Mouse (Mus musculus): Measurements from ENCODE around the gene Smdt1. TPM values are rescaled to one million over a fixed set of nuclear protein-coding genes. Genes with fewer than 3 reads are reported as not detected.

Smdt1 gene
- polyA plus RNA-seq, 1 experiment from 2014 or later = 299 TPM

- no peak for ATAC-seq (ENCODE audit: insufficient number of reproducible peaks, low FRiP score)
- H3K4me2 ChIP-seq = no peak overlapping the region
- H3K27me3 ChIP-seq (replicated peaks) = peaks cover 5% of the 10 kb centered on the region; the same call in 1 of the 2 replicates
- peaks cover 16% of the 10 kb centered on the region; the same call in 1 of the 2 replicates for H3K36me3 ChIP-seq
- H3K27ac ChIP-seq (ENCODE audit: poor library complexity, severe bottlenecking) = no peak overlapping the region
- peaks cover 13% of the 10 kb centered on the region; the same call in 1 of the 2 replicates for H3K4me1 ChIP-seq (replicated peaks)
- WGBS = 81% methylated on average over 6 of the region's 6 CpGs
- no peaks in the 10 kb centered on the region for H3K9me3 ChIP-seq (replicated peaks)
- no peak overlapping the region for H3K9ac ChIP-seq
- no peak overlapping the region for H3K4me3 ChIP-seq
Measured at GRCm38 (mm10) chr15:82372446-82372845, 33.7 kb downstream of the Smdt1 start.

- H3K27me3 ChIP-seq (replicated peaks) = peaks cover 5% of the 10 kb centered on the region; the same call in 1 of the 2 replicates
- WGBS = 76% methylated on average over 5 of the region's 5 CpGs
- peaks cover 18% of the 10 kb centered on the region for H3K4me1 ChIP-seq (replicated peaks)
- H3K4me2 ChIP-seq = no peak overlapping the region
- ATAC-seq (ENCODE audit: insufficient number of reproducible peaks, low FRiP score) = no peak
- H3K27ac ChIP-seq (ENCODE audit: poor library complexity, severe bottlenecking) = no peak overlapping the region
- H3K4me3 ChIP-seq = no peak overlapping the region
- peaks cover 16% of the 10 kb centered on the region; the same call in 1 of the 2 replicates for H3K36me3 ChIP-seq
- H3K9ac ChIP-seq = no peak overlapping the region
- H3K9me3 ChIP-seq (replicated peaks) = no peaks in the 10 kb centered on the region
Measured at GRCm38 (mm10) chr15:82372991-82373390, 34.2 kb downstream of the Smdt1 start.

- H3K9ac ChIP-seq = no peak overlapping the region
- 91% methylated on average over 5 of the region's 5 CpGs for WGBS
- no peak overlapping the region for H3K27ac ChIP-seq (ENCODE audit: poor library complexity, severe bottlenecking)
- no peak overlapping the region for H3K4me2 ChIP-seq
- H3K4me3 ChIP-seq = no peak overlapping the region
- ATAC-seq (ENCODE audit: insufficient number of reproducible peaks, low FRiP score) = no peak
- H3K9me3 ChIP-seq (replicated peaks) = no peaks in the 10 kb centered on the region
- peaks cover 16% of the 10 kb centered on the region; the same call in 1 of the 2 replicates for H3K36me3 ChIP-seq
- peaks cover 29% of the 10 kb centered on the region for H3K4me1 ChIP-seq (replicated peaks)
- H3K27me3 ChIP-seq (replicated peaks) = peaks cover 5% of the 10 kb centered on the region; the same call in 1 of the 2 replicates
Measured at GRCm38 (mm10) chr15:82374437-82374836, 35.7 kb downstream of the Smdt1 start.

- H3K27me3 ChIP-seq (replicated peaks) = peaks cover 5% of the 10 kb centered on the region; the same call in 1 of the 2 replicates
- H3K9me3 ChIP-seq (replicated peaks) = no peaks in the 10 kb centered on the region
- WGBS = 88% methylated on average over 9 of the region's 9 CpGs
- 0 out of 2 replicates have a peak overlapping the region, but pooled peaks have one; percentile 63 for H3K27ac ChIP-seq (ENCODE audit: poor library complexity, severe bottlenecking)
- no peak overlapping the region for H3K4me2 ChIP-seq
- H3K4me1 ChIP-seq (replicated peaks) = peaks cover 35% of the 10 kb centered on the region
- H3K9ac ChIP-seq = no peak overlapping the region
- ATAC-seq (ENCODE audit: insufficient number of reproducible peaks, low FRiP score) = no peak
- peaks cover 16% of the 10 kb centered on the region; the same call in 1 of the 2 replicates for H3K36me3 ChIP-seq
- H3K4me3 ChIP-seq = no peak overlapping the region
Measured at GRCm38 (mm10) chr15:82375855-82376254, 37.1 kb downstream of the Smdt1 start.

- Histone ChIP-seq H3K4me1 (replicated peaks) (peaks cover 39% of the 10 kb centered on the region), H3K9me3 (replicated peaks) (no peaks in the 10 kb centered on the region), H3K9ac (no peak overlapping the region), H3K4me3 (no peak overlapping the region), H3K36me3 (peaks cover 16% of the 10 kb centered on the region; the same call in 1 of the 2 replicates), H3K27ac (ENCODE audit: poor library complexity, severe bottlenecking) (peak overlapping the region; percentile 63), H3K27me3 (replicated peaks) (peaks cover 5% of the 10 kb centered on the region; the same call in 1 of the 2 replicates), H3K4me2 (no peak overlapping the region)
- ATAC-seq (ENCODE audit: insufficient number of reproducible peaks, low FRiP score) = no peak
- WGBS = 71% methylated on average over 17 of the region's 17 CpGs
Measured at GRCm38 (mm10) chr15:82376393-82377138, 37.8 kb downstream of the Smdt1 start.

GRCm38 (mm10) chr15:82377701-82378100 lies 38.9 kb downstream of the Smdt1 start:
- Histone ChIP-seq H3K4me3 (no peak overlapping the region), H3K27ac (ENCODE audit: poor library complexity, severe bottlenecking) (no peak overlapping the region)

GRCm38 (mm10) chr15:82378261-82379180 lies 39.8 kb downstream of the Smdt1 start:
- Histone ChIP-seq H3K4me3 (no peak overlapping the region), H3K27ac (ENCODE audit: poor library complexity, severe bottlenecking) (peak overlapping the region; percentile 31; the same call in 1 of the 2 replicates), H3K4me2 (peak overlapping the region; percentile 30), H3K9ac (no peak overlapping the region), H3K9me3 (replicated peaks) (no peaks in the 10 kb centered on the region), H3K4me1 (replicated peaks) (peaks cover 39% of the 10 kb centered on the region), H3K27me3 (replicated peaks) (no peaks in the 10 kb centered on the region), H3K36me3 (0 out of 2 replicates have a peak, but pooled peaks cover 2% of the 10 kb centered on the region)
- no peak for ATAC-seq (ENCODE audit: insufficient number of reproducible peaks, low FRiP score)
- WGBS = 50% methylated on average over 15 of the region's 15 CpGs

More at GRCm38 (mm10) chr15:82377701-82378100, 38.9 kb downstream of the Smdt1 start:
- Histone ChIP-seq H3K27me3 (replicated peaks) (peaks cover 5% of the 10 kb centered on the region; the same call in 1 of the 2 replicates), H3K4me2 (0 out of 2 replicates have a peak overlapping the region, but pooled peaks have one; percentile 30), H3K4me1 (replicated peaks) (peaks cover 39% of the 10 kb centered on the region), H3K9ac (no peak overlapping the region), H3K36me3 (peaks cover 9% of the 10 kb centered on the region; the same call in 1 of the 2 replicates), H3K9me3 (replicated peaks) (no peaks in the 10 kb centered on the region)
- 67% methylated on average over 5 of the region's 5 CpGs for WGBS
- ATAC-seq (ENCODE audit: insufficient number of reproducible peaks, low FRiP score) = no peak

- Histone ChIP-seq H3K36me3 (no peaks in the 10 kb centered on the region), H3K27me3 (replicated peaks) (no peaks in the 10 kb centered on the region), H3K4me2 (peak overlapping the region; percentile 76), H3K9ac (peak overlapping the region; percentile 72), H3K9me3 (replicated peaks) (no peaks in the 10 kb centered on the region), H3K4me3 (peak overlapping the region; percentile 50), H3K4me1 (replicated peaks) (peaks cover 39% of the 10 kb centered on the region), H3K27ac (ENCODE audit: poor library complexity, severe bottlenecking) (peak overlapping the region; percentile 64)
- 0 out of 2 replicates have a peak, but pooled peaks have one; percentile 7 for ATAC-seq (ENCODE audit: insufficient number of reproducible peaks, low FRiP score)
- 16% methylated on average over 7 of the region's 7 CpGs for WGBS
Measured at GRCm38 (mm10) chr15:82379511-82379870, 40.7 kb downstream of the Smdt1 start.

GRCm38 (mm10) chr15:82379871-82380713 lies 41.3 kb downstream of the Smdt1 start, which contains the start of gene Cyp2d22:
TSS of gene Cyp2d22 (minus strand) at chr15:82380260.
- H3K4me3 ChIP-seq = peak within 1 kb of the TSS; percentile 50
- no peaks in the 10 kb centered on the region for H3K36me3 ChIP-seq
- peak; percentile 78 for ATAC-seq (ENCODE audit: insufficient number of reproducible peaks, low FRiP score)
- H3K4me2 ChIP-seq = peak within 1 kb of the TSS; percentile 76
- H3K27ac ChIP-seq (ENCODE audit: poor library complexity, severe bottlenecking) = peak within 1 kb of the TSS; percentile 64
- H3K9ac ChIP-seq = peak within 1 kb of the TSS; percentile 72
- peaks cover 39% of the 10 kb centered on the region for H3K4me1 ChIP-seq (replicated peaks)
- WGBS = 2% methylated on average over 19 of the region's 24 CpGs
- no peaks in the 10 kb centered on the region for H3K27me3 ChIP-seq (replicated peaks)
- no peaks in the 10 kb centered on the region for H3K9me3 ChIP-seq (replicated peaks)

GRCm38 (mm10) chr15:82380714-82381062 lies 41.9 kb downstream of the Smdt1 start:
- 35% methylated on average over 7 of the region's 7 CpGs for WGBS
- peak overlapping the region; percentile 50 for H3K4me3 ChIP-seq

More at GRCm38 (mm10) chr15:82380714-82381062, 41.9 kb downstream of the Smdt1 start:
- Histone ChIP-seq H3K36me3 (no peaks in the 10 kb centered on the region), H3K9ac (peak overlapping the region; percentile 72; the same call in 1 of the 2 replicates), H3K27me3 (replicated peaks) (no peaks in the 10 kb centered on the region), H3K4me1 (replicated peaks) (peaks cover 39% of the 10 kb centered on the region), H3K9me3 (replicated peaks) (no peaks in the 10 kb centered on the region), H3K27ac (ENCODE audit: poor library complexity, severe bottlenecking) (peak overlapping the region; percentile 64; the same call in 1 of the 2 replicates), H3K4me2 (peak overlapping the region; percentile 76)
- ATAC-seq (ENCODE audit: insufficient number of reproducible peaks, low FRiP score) = no peak
